Comparison of ENCODE assay signal across 10 mouse cellular contexts in the genomic region with DNA sequence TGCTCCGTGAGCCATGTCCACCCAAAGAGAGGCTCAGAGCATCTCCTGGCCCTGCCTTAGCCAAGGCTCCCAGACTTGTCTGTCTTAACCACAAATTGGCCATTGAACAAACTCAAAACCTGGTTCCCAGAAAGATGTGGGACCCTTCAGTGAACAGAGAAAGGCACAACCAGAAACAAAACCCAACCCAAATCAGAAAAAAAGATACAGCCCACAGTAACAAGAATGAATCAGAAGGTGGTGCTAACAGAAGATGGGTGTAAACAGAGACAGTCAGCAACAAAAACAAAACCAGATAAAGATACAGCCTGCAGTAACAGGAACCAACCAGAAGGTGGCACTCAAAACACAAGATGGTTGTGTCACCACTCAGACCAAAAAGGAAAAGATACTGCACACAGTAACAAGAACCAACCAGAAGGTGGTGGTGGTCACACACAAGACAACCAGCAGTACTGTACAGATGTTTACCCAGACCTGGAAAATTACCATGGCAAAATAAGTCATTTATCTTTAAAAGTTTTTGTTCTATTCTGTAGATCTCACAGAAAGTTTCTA. TPM values are rescaled to one million over a fixed set of nuclear protein-coding genes. Genes with fewer than 3 reads are reported as not detected.
A peak's percentile ranks its signal among the peaks of the same experiment; 100 is the strongest.
DNase-seq lines count a peak whose midpoint lies in the region; ATAC-seq and TF ChIP-seq lines count a peak whose summit lies in the region.
"Had no signal": no experiment of that assay in that cellular context is flagged by ENCODE, and none has a peak within 500 bp of the region (broad histone marks: within the 10 kb centered on the region; RNA-seq: fewer than 3 reads in every experiment).

No protein-coding gene starts in this region.

- H3K27ac ChIP-seq in lung, embryonic 14.5 days (ENCODE audit: low read depth), result no peak overlapping the region
- no peak overlapping the region for H3K27ac ChIP-seq in embryonic facial prominence, embryonic 10.5 days (replicated peaks)
- H3K27ac ChIP-seq: liver, embryonic 13.5 days had no signal

- TF ChIP-seq CTCF in lung, embryonic 14.5 days (IDR thresholded peaks at IDR 0.05; ENCODE audit: low read depth), result peak; percentile 54

- H3K4me1 ChIP-seq in lung, embryonic 14.5 days (ENCODE audit: insufficient read depth), result no peaks in the 10 kb centered on the region
- H3K4me1 ChIP-seq in embryonic facial prominence, embryonic 10.5 days, result no peaks in the 10 kb centered on the region
- H3K4me1 ChIP-seq: liver, embryonic 13.5 days had no signal

- H3K27me3 ChIP-seq in lung, embryonic 14.5 days (ENCODE audit: insufficient read depth, low read length), result no peaks in the 10 kb centered on the region
- H3K27me3 ChIP-seq in embryonic facial prominence, embryonic 10.5 days (replicated peaks; ENCODE audit: low read depth, poor library complexity, severe bottlenecking), result no peaks in the 10 kb centered on the region
- H3K27me3 ChIP-seq: liver, embryonic 13.5 days had no signal

- H3K9ac ChIP-seq in lung, embryonic 14.5 days, result no peak overlapping the region
- H3K9ac ChIP-seq: liver, embryonic 13.5 days had no signal

- DNase-seq in frontal cortex, postnatal 14 days (ENCODE audit: low spot score in 2 of 2), result no peak
- peak; percentile 11 for DNase-seq in lung, embryonic 14.5 days
- DNase-seq in lung, adult 18-20 months, result no peak
- DNase-seq in kidney, postnatal 14 days, result peak; percentile 17
- DNase-seq in thymus, postnatal 36 days, result peak; percentile 24 to 29
- no peak for DNase-seq in embryonic facial prominence, embryonic 10.5 days (ENCODE audit: low spot score)
- no peak for DNase-seq in urinary bladder, postnatal 4 days (ENCODE audit: low spot score in 2 of 2)
- DNase-seq: liver, embryonic 13.5 days had no signal

- H3K4me3 ChIP-seq in lung, embryonic 14.5 days (ENCODE audit: low read depth, low read length), result no peak overlapping the region
- H3K4me3 ChIP-seq in embryonic facial prominence, embryonic 10.5 days, result no peak overlapping the region
- H3K4me3 ChIP-seq: liver, embryonic 13.5 days had no signal

- no peak overlapping the region for H3K4me2 ChIP-seq in lung, embryonic 14.5 days
- H3K4me2 ChIP-seq: liver, embryonic 13.5 days had no signal

- 85% methylated on average over 1 of the region's 1 CpGs for WGBS in lung, embryonic 14.5 days
- whole genome bisulfite sequencing in embryonic facial prominence, embryonic 10.5 days, result 100% methylated on average over 1 of the region's 1 CpGs

- peaks cover 14% of the 10 kb centered on the region for H3K9me3 ChIP-seq in lung, embryonic 14.5 days (ENCODE audit: low read depth, low read length)
- peaks cover 21% of the 10 kb centered on the region for H3K9me3 ChIP-seq in embryonic facial prominence, embryonic 10.5 days

- peak; percentile 52; the same call in 1 of the 2 replicates for ATAC-seq in frontal cortex, adult (ENCODE audit: low TSS enrichment)
- no peak for ATAC-seq in lung, embryonic 14.5 days (ENCODE audit: insufficient read depth)

- H3K36me3 ChIP-seq in lung, embryonic 14.5 days (ENCODE audit: insufficient read depth), result no peaks in the 10 kb centered on the region
- H3K36me3 ChIP-seq in embryonic facial prominence, embryonic 10.5 days (replicated peaks), result no peaks in the 10 kb centered on the region
- H3K36me3 ChIP-seq: liver, embryonic 13.5 days had no signal

RNA-seq across cellular contexts. Expression of a gene that starts 47.0 kb away (rescaled TPM):
- polyA plus RNA-seq in lung, embryonic 14.5 days (2014; fragmentation: Nextera tagmentation; extraction: Ambion mirVana), result 50.0 and 50.5 TPM in 2 replicates
- polyA plus RNA-seq in embryonic facial prominence, embryonic 10.5 days (2016; fragmentation: Nextera tagmentation; extraction: Ambion mirVana), result 32.6 and 32.7 TPM in 2 replicates

RNA-seq across cellular contexts. Expression of a gene that starts 57.1 kb away (rescaled TPM):
- not detected in 2 replicates for polyA plus RNA-seq in lung, embryonic 14.5 days (2014; fragmentation: Nextera tagmentation; extraction: Ambion mirVana)
- not detected in 2 replicates for polyA plus RNA-seq in embryonic facial prominence, embryonic 10.5 days (2016; fragmentation: Nextera tagmentation; extraction: Ambion mirVana)
- polyA plus RNA-seq: liver, embryonic 13.5 days; stomach, embryonic 14.5 days had no signal

Comparison
In these comparisons a context has a peak if more than half of its experiments do, and no peak if none do; other contexts are left out.
1. DNase-seq: peak in lung, embryonic 14.5 days (single experiment), kidney, postnatal 14 days (single experiment) and thymus, postnatal 36 days (2 of 2); none in frontal cortex, postnatal 14 days (0 of 2), lung, adult 18-20 months (0 of 2), embryonic facial prominence, embryonic 10.5 days (single experiment) and urinary bladder, postnatal 4 days (0 of 2).